Mouse (Mus musculus): ENCODE results near the gene Cbx6. TPM values are rescaled to one million over a fixed set of nuclear protein-coding genes. Genes with fewer than 3 reads are reported as not detected.

The Cbx6 gene
- total RNA-seq, 2 experiments from 2014 or later = 5.9 to 7.5 TPM

Other genes with a start within 250 kb of the Cbx6 start
- gene Dmc1, start 229.6 kb downstream of the Cbx6 start, total RNA-seq (2015) = 3.4 and 3.5 TPM in 2 replicates
- gene Dmc1, start 229.6 kb downstream of the Cbx6 start, total RNA-seq (2017) = 2.9 and 4.0 TPM in 2 replicates
- gene Fam227a, start 175.7 kb downstream of the Cbx6 start, total RNA-seq (2015) = 0.61 and 1.5 TPM in 2 replicates
- gene Fam227a, start 175.7 kb downstream of the Cbx6 start, total RNA-seq (2017) = 0.92 and 1.4 TPM in 2 replicates
- gene Cby1, start 175.5 kb downstream of the Cbx6 start, total RNA-seq (2015) = 13.8 and 19.0 TPM in 2 replicates
- gene Cby1, start 175.5 kb downstream of the Cbx6 start, total RNA-seq (2017) = 47.9 and 65.2 TPM in 2 replicates
- gene Tomm22, start 163.8 kb downstream of the Cbx6 start, total RNA-seq (2015) = 197 and 207 TPM in 2 replicates
- 85.1 and 112 TPM in 2 replicates for gene Tomm22, start 163.8 kb downstream of the Cbx6 start, total RNA-seq (2017)
- gene Josd1, start 146.8 kb downstream of the Cbx6 start, total RNA-seq (2015) = 16.0 and 18.9 TPM in 2 replicates
- gene Josd1, start 146.8 kb downstream of the Cbx6 start, total RNA-seq (2017) = 25.1 and 26.2 TPM in 2 replicates
- gene Gtpbp1, start 143.8 kb downstream of the Cbx6 start, total RNA-seq (2015) = 31.0 and 34.5 TPM in 2 replicates
- gene Gtpbp1, start 143.8 kb downstream of the Cbx6 start, total RNA-seq (2017) = 48.2 and 58.6 TPM in 2 replicates
- gene Sun2, start 92.2 kb downstream of the Cbx6 start, total RNA-seq (2015) = 83.4 and 84.0 TPM in 2 replicates
- gene Sun2, start 92.2 kb downstream of the Cbx6 start, total RNA-seq (2017) = 225 and 233 TPM in 2 replicates
- 15.9 and 16.2 TPM in 2 replicates for gene Dnal4, start 56.8 kb downstream of the Cbx6 start, total RNA-seq (2015)
- 12.2 and 12.5 TPM in 2 replicates for gene Dnal4, start 56.8 kb downstream of the Cbx6 start, total RNA-seq (2017)
- gene Nptxr, start 29.9 kb downstream of the Cbx6 start, total RNA-seq (2015) = 0.15 and 0.20 TPM in 2 replicates
- 0.14 and 0.17 TPM in 2 replicates for gene Nptxr, start 29.9 kb downstream of the Cbx6 start, total RNA-seq (2017)
- 0.51 TPM in 1 of 2 replicates, not detected in the other for gene Npcd, start 451 bp downstream of the Cbx6 start, total RNA-seq (2015)
- gene Npcd, start 451 bp downstream of the Cbx6 start, total RNA-seq (2017) = 0.34 TPM in 1 of 2 replicates, not detected in the other
- 167 and 177 TPM in 2 replicates for gene Apobec3, start 57.0 kb upstream of the Cbx6 start, total RNA-seq (2015)
- gene Apobec3, start 57.0 kb upstream of the Cbx6 start, total RNA-seq (2017) = 159 and 166 TPM in 2 replicates
- 3.3 TPM in 2 replicates for gene Cbx7, start 136.4 kb upstream of the Cbx6 start, total RNA-seq (2015)
- gene Cbx7, start 136.4 kb upstream of the Cbx6 start, total RNA-seq (2017) = 1.7 and 2.1 TPM in 2 replicates
- not detected in 2 replicates for gene Pdgfb, start 180.3 kb upstream of the Cbx6 start, total RNA-seq (2015)
- 0.17 TPM in 1 of 2 replicates, not detected in the other for gene Pdgfb, start 180.3 kb upstream of the Cbx6 start, total RNA-seq (2017)

All from megakaryocyte progenitor cell, adult 5-6 weeks (primary cell).